Comparison of ENCODE assay signal across 25 mouse cellular contexts in genomic region chr7:68975580-68975894, GRCm38 (mm10).
DNase-seq lines count a peak whose midpoint lies in the region; ATAC-seq and TF ChIP-seq lines count a peak whose summit lies in the region.
"Had no signal": no experiment of that assay in that cellular context is flagged by ENCODE, and none has a peak within 500 bp of the region (broad histone marks: within the 10 kb centered on the region; RNA-seq: fewer than 3 reads in every experiment).

No protein-coding gene starts in this region.

- 0 out of 2 replicates have a peak overlapping the region, but pooled peaks have one; percentile 15 for H3K27ac ChIP-seq in forebrain, embryonic 10.5 days
- H3K27ac ChIP-seq in forebrain, embryonic 13.5 days: no peak overlapping the region
- H3K27ac ChIP-seq in liver, adult 2 months (replicated peaks; ENCODE audit: insufficient read depth, low read depth, low read length): peak overlapping the region; percentile 55; the same call in 1 of the 2 replicates
- no peak overlapping the region for H3K27ac ChIP-seq in liver, postnatal 0 days (ENCODE audit: low read depth)
- no peak overlapping the region for H3K27ac ChIP-seq in lung, embryonic 16.5 days (ENCODE audit: low read length)
- no peak overlapping the region for H3K27ac ChIP-seq in lung, postnatal 0 days (ENCODE audit: low read length)
- 0 out of 2 replicates have a peak overlapping the region, but pooled peaks have one; percentile 5 for H3K27ac ChIP-seq in embryonic facial prominence, embryonic 10.5 days (replicated peaks)
- H3K27ac ChIP-seq: embryonic facial prominence, embryonic 12.5 days; embryonic facial prominence, embryonic 15.5 days; forebrain, embryonic 12.5 days; heart, adult 2 months; heart, embryonic 10.5 days; heart, embryonic 13.5 days; hindbrain, embryonic 12.5 days; hindbrain, embryonic 15.5 days had no signal

- peaks cover 37% of the 10 kb centered on the region for H3K4me1 ChIP-seq in forebrain, embryonic 10.5 days
- H3K4me1 ChIP-seq in forebrain, embryonic 13.5 days: peaks cover 18% of the 10 kb centered on the region
- peaks cover 15% of the 10 kb centered on the region for H3K4me1 ChIP-seq in liver, adult 2 months (ENCODE audit: control insufficient read depth, insufficient read depth, low read length)
- no peaks in the 10 kb centered on the region for H3K4me1 ChIP-seq in liver, postnatal 0 days (ENCODE audit: insufficient read depth)
- H3K4me1 ChIP-seq in lung, embryonic 16.5 days (replicated peaks; ENCODE audit: control insufficient read depth, insufficient read depth, low read length): peaks cover 5% of the 10 kb centered on the region
- H3K4me1 ChIP-seq in lung, postnatal 0 days (ENCODE audit: insufficient read depth, low read depth, low read length): no peaks in the 10 kb centered on the region
- H3K4me1 ChIP-seq in embryonic facial prominence, embryonic 10.5 days: peaks cover 33% of the 10 kb centered on the region
- H3K4me1 ChIP-seq: embryonic facial prominence, embryonic 12.5 days; embryonic facial prominence, embryonic 15.5 days; heart, embryonic 10.5 days; heart, embryonic 13.5 days; hindbrain, embryonic 12.5 days had no signal

- no peak for TF ChIP-seq POLR2A in liver, adult 2 months (IDR thresholded peaks at IDR 0.05; ENCODE audit: extremely low read depth, insufficient read depth, low read length)

- no peaks in the 10 kb centered on the region for H3K9me3 ChIP-seq in forebrain, embryonic 10.5 days
- H3K9me3 ChIP-seq in forebrain, embryonic 13.5 days (replicated peaks): no peaks in the 10 kb centered on the region
- H3K9me3 ChIP-seq in liver, postnatal 0 days (ENCODE audit: low read length): no peaks in the 10 kb centered on the region
- no peaks in the 10 kb centered on the region for H3K9me3 ChIP-seq in lung, embryonic 16.5 days (ENCODE audit: control insufficient read depth, low read length)
- no peaks in the 10 kb centered on the region for H3K9me3 ChIP-seq in lung, postnatal 0 days (ENCODE audit: low read length)
- no peaks in the 10 kb centered on the region for H3K9me3 ChIP-seq in embryonic facial prominence, embryonic 10.5 days
- H3K9me3 ChIP-seq: embryonic facial prominence, embryonic 12.5 days; embryonic facial prominence, embryonic 15.5 days; forebrain, embryonic 12.5 days; heart, embryonic 10.5 days; heart, embryonic 13.5 days; hindbrain, embryonic 12.5 days; hindbrain, embryonic 15.5 days had no signal

- DNase-seq in forebrain, embryonic 10.5 days (ENCODE audit: extremely low spot score, low spot score): no peak
- DNase-seq in liver, adult 2 months (ENCODE audit: extremely low read depth, low read depth, low spot score): no peak
- DNase-seq in liver, postnatal 0 days: no peak
- no peak for DNase-seq in lung, postnatal 0 days (ENCODE audit: low spot score)
- no peak for DNase-seq in embryonic facial prominence, embryonic 10.5 days (ENCODE audit: low spot score)
- DNase-seq: adrenal gland, postnatal 10 days; adrenal gland, postnatal 36 days; cerebellum, adult 18-20 months; cerebellum, adult 9-10 months; cerebellum, postnatal 14 days; gastrocnemius, postnatal 10 days; gastrocnemius, postnatal 36 days; heart, adult 2 months; heart, postnatal 14 days had no signal

- TF ChIP-seq EP300 in liver, postnatal 0 days (IDR thresholded peaks at IDR 0.05; ENCODE audit: low read depth): no peak
- TF ChIP-seq EP300 in lung, postnatal 0 days (IDR thresholded peaks at IDR 0.05): no peak

- no peak overlapping the region for H3K4me2 ChIP-seq in forebrain, embryonic 13.5 days
- H3K4me2 ChIP-seq in liver, postnatal 0 days (ENCODE audit: low read depth, low read length): no peak overlapping the region
- no peak overlapping the region for H3K4me2 ChIP-seq in lung, embryonic 16.5 days (ENCODE audit: low read depth, low read length)
- H3K4me2 ChIP-seq in lung, postnatal 0 days (replicated peaks; ENCODE audit: low read depth, low read length): no peak overlapping the region
- H3K4me2 ChIP-seq: embryonic facial prominence, embryonic 12.5 days; embryonic facial prominence, embryonic 15.5 days; forebrain, embryonic 12.5 days; heart, embryonic 13.5 days; hindbrain, embryonic 12.5 days; hindbrain, embryonic 15.5 days had no signal

- peaks cover 6% of the 10 kb centered on the region; the same call in 1 of the 2 replicates for H3K27me3 ChIP-seq in forebrain, embryonic 10.5 days (ENCODE audit: poor library complexity, severe bottlenecking)
- H3K27me3 ChIP-seq in forebrain, embryonic 13.5 days: no peaks in the 10 kb centered on the region; the same call in 1 of the 2 replicates
- no peaks in the 10 kb centered on the region for H3K27me3 ChIP-seq in liver, adult 2 months (ENCODE audit: control insufficient read depth, insufficient read depth, low read length)
- H3K27me3 ChIP-seq in liver, postnatal 0 days (ENCODE audit: insufficient read depth, low read length): no peaks in the 10 kb centered on the region
- H3K27me3 ChIP-seq in lung, embryonic 16.5 days (ENCODE audit: control insufficient read depth, insufficient read depth, low read depth, low read length): no peaks in the 10 kb centered on the region
- no peaks in the 10 kb centered on the region for H3K27me3 ChIP-seq in lung, postnatal 0 days (replicated peaks; ENCODE audit: insufficient read depth, low read length)
- H3K27me3 ChIP-seq in embryonic facial prominence, embryonic 10.5 days (replicated peaks; ENCODE audit: low read depth, poor library complexity, severe bottlenecking): no peaks in the 10 kb centered on the region
- H3K27me3 ChIP-seq: embryonic facial prominence, embryonic 12.5 days; heart, embryonic 13.5 days; hindbrain, embryonic 12.5 days; hindbrain, embryonic 15.5 days had no signal

- no peaks in the 10 kb centered on the region for H3K36me3 ChIP-seq in forebrain, embryonic 10.5 days (replicated peaks)
- no peaks in the 10 kb centered on the region for H3K36me3 ChIP-seq in forebrain, embryonic 13.5 days (ENCODE audit: poor library complexity, severe bottlenecking)
- no peaks in the 10 kb centered on the region for H3K36me3 ChIP-seq in liver, adult 2 months (ENCODE audit: control insufficient read depth, insufficient read depth, low read length)
- no peaks in the 10 kb centered on the region for H3K36me3 ChIP-seq in liver, postnatal 0 days (replicated peaks; ENCODE audit: insufficient read depth, low read length)
- H3K36me3 ChIP-seq in lung, embryonic 16.5 days (ENCODE audit: control insufficient read depth, insufficient read depth, low read length): no peaks in the 10 kb centered on the region
- no peaks in the 10 kb centered on the region for H3K36me3 ChIP-seq in lung, postnatal 0 days (ENCODE audit: insufficient read depth, low read length)
- H3K36me3 ChIP-seq in embryonic facial prominence, embryonic 10.5 days (replicated peaks): no peaks in the 10 kb centered on the region
- H3K36me3 ChIP-seq: embryonic facial prominence, embryonic 12.5 days; embryonic facial prominence, embryonic 15.5 days; forebrain, embryonic 12.5 days; heart, embryonic 10.5 days; heart, embryonic 13.5 days; hindbrain, embryonic 12.5 days; hindbrain, embryonic 15.5 days had no signal

- no peak for ATAC-seq in forebrain, embryonic 13.5 days
- ATAC-seq in liver, postnatal 0 days: no peak
- peak; percentile 60 for ATAC-seq in lung, embryonic 16.5 days (ENCODE audit: low read depth)
- no peak for ATAC-seq in lung, postnatal 0 days
- ATAC-seq in activated CD4-positive, CD25-positive, alpha-beta regulatory T cell, adult 4 months: no peak
- ATAC-seq: forebrain, embryonic 16.5 days had no signal

- no peak overlapping the region for H3K4me3 ChIP-seq in forebrain, embryonic 10.5 days
- no peak overlapping the region for H3K4me3 ChIP-seq in forebrain, embryonic 13.5 days
- no peak overlapping the region for H3K4me3 ChIP-seq in liver, adult 2 months (ENCODE audit: insufficient read depth, low read depth, low read length)
- H3K4me3 ChIP-seq in liver, postnatal 0 days (ENCODE audit: low read depth, low read length): no peak overlapping the region
- H3K4me3 ChIP-seq in lung, embryonic 16.5 days (ENCODE audit: low read length): no peak overlapping the region
- H3K4me3 ChIP-seq in lung, postnatal 0 days (ENCODE audit: low read depth, low read length): no peak overlapping the region
- no peak overlapping the region for H3K4me3 ChIP-seq in embryonic facial prominence, embryonic 10.5 days
- H3K4me3 ChIP-seq: embryonic facial prominence, embryonic 12.5 days; embryonic facial prominence, embryonic 15.5 days; forebrain, embryonic 12.5 days; heart, adult 2 months; heart, embryonic 10.5 days; heart, embryonic 13.5 days; hindbrain, embryonic 12.5 days; hindbrain, embryonic 15.5 days had no signal

- WGBS in forebrain, embryonic 10.5 days: 79% methylated on average over 2 of the region's 2 CpGs
- WGBS in forebrain, embryonic 13.5 days: 58% methylated on average over 2 of the region's 2 CpGs
- WGBS in liver, adult 2 months: 8% methylated on average over 2 of the region's 2 CpGs
- 59% methylated on average over 2 of the region's 2 CpGs for WGBS in liver, postnatal 0 days (ENCODE audit: insufficient replicate concordance)
- WGBS in lung, embryonic 16.5 days: 42% methylated on average over 2 of the region's 2 CpGs
- 38% methylated on average over 2 of the region's 2 CpGs for WGBS in lung, postnatal 0 days
- WGBS in embryonic facial prominence, embryonic 10.5 days: 67% methylated on average over 2 of the region's 2 CpGs

- TF ChIP-seq CTCF in liver, adult 2 months (IDR thresholded peaks at IDR 0.05; ENCODE audit: low read depth, low read length): no peak
- no peak for TF ChIP-seq CTCF in liver, postnatal 0 days (IDR thresholded peaks at IDR 0.05; ENCODE audit: low read depth)
- TF ChIP-seq CTCF in lung, postnatal 0 days (IDR thresholded peaks at IDR 0.05): no peak

- H3K79me2 ChIP-seq in liver, adult 2 months (ENCODE audit: control insufficient read depth, insufficient read depth, low read length): no peaks in the 10 kb centered on the region

- no peak overlapping the region for H3K9ac ChIP-seq in forebrain, embryonic 13.5 days
- no peak overlapping the region for H3K9ac ChIP-seq in liver, adult 2 months (ENCODE audit: low read depth, low read length)
- H3K9ac ChIP-seq in liver, postnatal 0 days (replicated peaks): no peak overlapping the region
- H3K9ac ChIP-seq in lung, embryonic 16.5 days (ENCODE audit: low read length): no peak overlapping the region
- H3K9ac ChIP-seq in lung, postnatal 0 days (replicated peaks; ENCODE audit: low read depth): no peak overlapping the region
- H3K9ac ChIP-seq: embryonic facial prominence, embryonic 12.5 days; embryonic facial prominence, embryonic 15.5 days; forebrain, embryonic 12.5 days; heart, embryonic 13.5 days; hindbrain, embryonic 12.5 days; hindbrain, embryonic 15.5 days had no signal

Comparison
In these comparisons a context has a peak if more than half of its experiments do, and no peak if none do; other contexts are left out.
1. H3K27ac ChIP-seq: peak in forebrain, embryonic 10.5 days (single experiment), liver, adult 2 months (single experiment) and embryonic facial prominence, embryonic 10.5 days (single experiment); none in forebrain, embryonic 13.5 days (single experiment), liver, postnatal 0 days (single experiment), lung, embryonic 16.5 days (single experiment) and lung, postnatal 0 days (single experiment).